Mouse (Mus musculus): ENCODE measurements around the gene Camta1. TPM values are rescaled to one million over a fixed set of nuclear protein-coding genes. Genes with fewer than 3 reads are reported as not detected.

Camta1 gene
- polyA plus RNA-seq, 1 experiment = 7.7 TPM

- TF ChIP-seq POLR2A (IDR thresholded peaks at IDR 0.05; ENCODE audit: low read depth, low read length) (no peak), CTCF (conservative IDR thresholded peaks at IDR 0.05; ENCODE audit: insufficient read depth, insufficient read length, low read depth, low read length) (no peak)
- 85% methylated on average over 11 of the region's 11 CpGs for WGBS
- Histone ChIP-seq H3K27ac (ENCODE audit: insufficient read depth, low read depth, low read length) (no peak overlapping the region), H3K36me3 (ENCODE audit: control insufficient read depth, insufficient read depth, low read length) (no peaks in the 10 kb centered on the region), H3K27me3 (replicated peaks; ENCODE audit: control insufficient read depth, insufficient read depth, low read length) (no peaks in the 10 kb centered on the region), H3K4me3 (ENCODE audit: insufficient read depth, low read depth, low read length) (no peak overlapping the region), H3K4me1 (ENCODE audit: control insufficient read depth, insufficient read depth, low read length) (no peaks in the 10 kb centered on the region)
- DNase-seq = no peak
Measured at GRCm38 (mm10) chr4:151728391-151729065, 133.1 kb downstream of the Camta1 start.

GRCm38 (mm10) chr4:151726396-151726795 lies 135.3 kb downstream of the Camta1 start:
- H3K36me3 ChIP-seq (ENCODE audit: control insufficient read depth, insufficient read depth, low read length) = no peaks in the 10 kb centered on the region
- H3K4me1 ChIP-seq (ENCODE audit: control insufficient read depth, insufficient read depth, low read length) = no peaks in the 10 kb centered on the region
- H3K4me3 ChIP-seq (ENCODE audit: insufficient read depth, low read depth, low read length) = no peak overlapping the region
- no peaks in the 10 kb centered on the region for H3K27me3 ChIP-seq (replicated peaks; ENCODE audit: control insufficient read depth, insufficient read depth, low read length)
- H3K27ac ChIP-seq (ENCODE audit: insufficient read depth, low read depth, low read length) = no peak overlapping the region
- no peak for DNase-seq
- 59% methylated on average over 2 of the region's 2 CpGs for WGBS
- TF ChIP-seq POLR2A (IDR thresholded peaks at IDR 0.05; ENCODE audit: low read depth, low read length) (no peak), CTCF (conservative IDR thresholded peaks at IDR 0.05; ENCODE audit: insufficient read depth, insufficient read length, low read depth, low read length) (no peak)

GRCm38 (mm10) chr4:151724897-151725296 lies 136.8 kb downstream of the Camta1 start:
- no peaks in the 10 kb centered on the region for H3K36me3 ChIP-seq (ENCODE audit: control insufficient read depth, insufficient read depth, low read length)
- DNase-seq = no peak
- H3K4me1 ChIP-seq (ENCODE audit: control insufficient read depth, insufficient read depth, low read length) = no peaks in the 10 kb centered on the region
- no peaks in the 10 kb centered on the region for H3K27me3 ChIP-seq (replicated peaks; ENCODE audit: control insufficient read depth, insufficient read depth, low read length)
- H3K27ac ChIP-seq (ENCODE audit: insufficient read depth, low read depth, low read length) = no peak overlapping the region
- H3K4me3 ChIP-seq (ENCODE audit: insufficient read depth, low read depth, low read length) = no peak overlapping the region
- TF ChIP-seq POLR2A (IDR thresholded peaks at IDR 0.05; ENCODE audit: low read depth, low read length) = no peak
- no peak for TF ChIP-seq CTCF (conservative IDR thresholded peaks at IDR 0.05; ENCODE audit: insufficient read depth, insufficient read length, low read depth, low read length)

- Histone ChIP-seq H3K36me3 (ENCODE audit: control insufficient read depth, insufficient read depth, low read length) (no peaks in the 10 kb centered on the region), H3K27me3 (replicated peaks; ENCODE audit: control insufficient read depth, insufficient read depth, low read length) (no peaks in the 10 kb centered on the region), H3K27ac (ENCODE audit: insufficient read depth, low read depth, low read length) (no peak overlapping the region), H3K4me1 (ENCODE audit: control insufficient read depth, insufficient read depth, low read length) (no peaks in the 10 kb centered on the region), H3K4me3 (ENCODE audit: insufficient read depth, low read depth, low read length) (no peak overlapping the region)
- TF ChIP-seq POLR2A (IDR thresholded peaks at IDR 0.05; ENCODE audit: low read depth, low read length) = no peak
- DNase-seq = no peak
- WGBS = 83% methylated on average over 15 of the region's 15 CpGs
Measured at GRCm38 (mm10) chr4:151720722-151721467, 140.8 kb downstream of the Camta1 start.

- TF ChIP-seq POLR2A (IDR thresholded peaks at IDR 0.05; ENCODE audit: low read depth, low read length) (no peak), CTCF (conservative IDR thresholded peaks at IDR 0.05; ENCODE audit: insufficient read depth, insufficient read length, low read depth, low read length) (no peak)
- peak; percentile 30 for DNase-seq
- no peaks in the 10 kb centered on the region for H3K4me1 ChIP-seq (ENCODE audit: control insufficient read depth, insufficient read depth, low read length)
- H3K4me3 ChIP-seq (ENCODE audit: insufficient read depth, low read depth, low read length) = no peak overlapping the region
- no peaks in the 10 kb centered on the region for H3K36me3 ChIP-seq (ENCODE audit: control insufficient read depth, insufficient read depth, low read length)
- WGBS = 30% methylated on average over 21 of the region's 21 CpGs
- no peak overlapping the region for H3K27ac ChIP-seq (ENCODE audit: insufficient read depth, low read depth, low read length)
- no peaks in the 10 kb centered on the region for H3K27me3 ChIP-seq (replicated peaks; ENCODE audit: control insufficient read depth, insufficient read depth, low read length)
Measured at GRCm38 (mm10) chr4:151718866-151719475, 142.7 kb downstream of the Camta1 start.

GRCm38 (mm10) chr4:151717864-151718263 lies 143.8 kb downstream of the Camta1 start:
- H3K27ac ChIP-seq (ENCODE audit: insufficient read depth, low read depth, low read length) = no peak overlapping the region
- 75% methylated on average over 7 of the region's 7 CpGs for WGBS
- no peaks in the 10 kb centered on the region for H3K4me1 ChIP-seq (ENCODE audit: control insufficient read depth, insufficient read depth, low read length)

DNA sequence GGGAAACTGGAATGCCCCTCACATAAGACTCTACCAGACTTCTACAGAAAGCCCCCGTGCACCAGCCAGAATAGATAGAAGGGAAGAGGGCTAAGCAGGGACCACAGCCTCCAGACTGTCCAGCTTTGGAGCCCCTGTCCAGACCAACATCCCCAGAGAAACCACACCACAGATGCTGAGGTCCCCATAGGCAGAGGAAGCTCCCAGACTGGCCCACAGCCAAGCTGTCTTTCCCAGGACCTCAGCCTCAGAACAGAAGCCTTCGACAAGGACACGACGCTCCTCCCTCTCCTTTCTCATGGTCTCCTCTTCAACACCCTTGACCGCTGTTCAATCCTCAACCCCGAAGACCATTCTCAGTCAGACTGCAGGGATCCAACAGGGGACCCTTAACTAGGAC lies 148.0 kb downstream of the Camta1 start:
- WGBS = 89% methylated on average over 6 of the region's 6 CpGs
- Histone ChIP-seq H3K27me3 (replicated peaks; ENCODE audit: control insufficient read depth, insufficient read depth, low read length) (no peaks in the 10 kb centered on the region), H3K4me1 (ENCODE audit: control insufficient read depth, insufficient read depth, low read length) (no peaks in the 10 kb centered on the region), H3K36me3 (ENCODE audit: control insufficient read depth, insufficient read depth, low read length) (no peaks in the 10 kb centered on the region), H3K27ac (ENCODE audit: insufficient read depth, low read depth, low read length) (no peak overlapping the region), H3K4me3 (ENCODE audit: insufficient read depth, low read depth, low read length) (no peak overlapping the region)
- TF ChIP-seq POLR2A (IDR thresholded peaks at IDR 0.05; ENCODE audit: low read depth, low read length) (no peak), CTCF (conservative IDR thresholded peaks at IDR 0.05; ENCODE audit: insufficient read depth, insufficient read length, low read depth, low read length) (no peak)
- DNase-seq = no peak

More at GRCm38 (mm10) chr4:151717864-151718263, 143.8 kb downstream of the Camta1 start:
- DNase-seq = no peak
- TF ChIP-seq CTCF (conservative IDR thresholded peaks at IDR 0.05; ENCODE audit: insufficient read depth, insufficient read length, low read depth, low read length) (no peak), POLR2A (IDR thresholded peaks at IDR 0.05; ENCODE audit: low read depth, low read length) (no peak)
- H3K36me3 ChIP-seq (ENCODE audit: control insufficient read depth, insufficient read depth, low read length) = no peaks in the 10 kb centered on the region
- H3K4me3 ChIP-seq (ENCODE audit: insufficient read depth, low read depth, low read length) = no peak overlapping the region
- no peaks in the 10 kb centered on the region for H3K27me3 ChIP-seq (replicated peaks; ENCODE audit: control insufficient read depth, insufficient read depth, low read length)
